Mouse (Mus musculus) MEL (cell line): ENCODE measurements around the gene Ncf1. TPM values are rescaled to one million over a fixed set of nuclear protein-coding genes. Genes with fewer than 3 reads are reported as not detected.

Experiments used
- DNase-seq: peaks from one replicate; pipeline ENCODE4 v3.0.0; 2011; ENCODE audit warnings: low read depth, low spot score
- H3K27ac ChIP-seq: 2 replicates; pipeline ENCODE4 v1.5.1; 2012; ENCODE audit warnings: low read depth, mild to moderate bottlenecking, control low read depth, low read length, moderate library complexity; ENCODE audit not compliant: control insufficient read depth
- H3K27me3 ChIP-seq, 2 experiments: fragments of 150-350 bp in 1 of 2; sonication (generic) in 1 of 2; 2 replicates each; pipeline ENCODE4 v1.6.1; 2012; ENCODE audit warnings: low read length in 2 of 2, mild to moderate bottlenecking in 2 of 2, improper control_type of control experiment in 1 of 2, moderate library complexity in 1 of 2; ENCODE audit not compliant: insufficient read depth in 2 of 2, control insufficient read depth in 1 of 2
- H3K36me3 ChIP-seq, 2 experiments: 2 replicates each; pipeline ENCODE4 v1.6.1; 2012 to 2014; ENCODE audit warnings: low read length in 2 of 2, improper control_type of control experiment in 1 of 2, inconsistent platforms in 1 of 2, mild to moderate bottlenecking in 1 of 2; ENCODE audit not compliant: insufficient read depth in 2 of 2, control insufficient read depth in 1 of 2
- H3K4me1 ChIP-seq, 2 experiments: fragments of 150-350 bp in 1 of 2; sonication (generic) in 1 of 2; 2 replicates each; pipeline ENCODE4 v1.6.1; 2012; ENCODE audit warnings: low read length in 2 of 2, improper control_type of control experiment in 1 of 2, mild to moderate bottlenecking in 1 of 2; ENCODE audit not compliant: insufficient read depth in 2 of 2, control insufficient read depth in 1 of 2
- H3K4me3 ChIP-seq, 2 experiments: fragments of 150-350 bp in 1 of 2; sonication (generic) in 1 of 2; 2 replicates each; pipeline ENCODE4 v1.5.1; 2012; ENCODE audit warnings: low read depth in 2 of 2, low read length in 2 of 2, mild to moderate bottlenecking in 2 of 2, moderate library complexity in 2 of 2, control low read depth in 1 of 2, improper control_type of control experiment in 1 of 2; ENCODE audit not compliant: control insufficient read depth in 1 of 2, insufficient read depth in 1 of 2
- H3K79me2 ChIP-seq: 2 replicates; pipeline ENCODE4 v1.6.1; 2012; ENCODE audit warnings: mild to moderate bottlenecking, low read length, moderate library complexity; ENCODE audit not compliant: control insufficient read depth, poor library complexity, insufficient read depth
- H3K9ac ChIP-seq: 2 replicates; pipeline ENCODE4 v1.6.1; 2012; ENCODE audit warnings: low read depth, mild to moderate bottlenecking, control low read depth, low read length, moderate library complexity; ENCODE audit not compliant: control insufficient read depth, poor library complexity, severe bottlenecking
- H3K9me3 ChIP-seq: fragments of 150-350 bp; sonication (generic); replicated peaks from 2 replicates; pipeline ENCODE4 v1.6.1; 2012; ENCODE audit warnings: mild to moderate bottlenecking, low read length, improper control_type of control experiment, moderate library complexity; ENCODE audit not compliant: insufficient read depth
- BHLHE40 ChIP-seq: IDR thresholded peaks from 2 replicates; pipeline ENCODE4 v1.6.1; 2012; ENCODE audit warnings: low read depth, mild to moderate bottlenecking, inconsistent platforms, low read length, improper control_type of control experiment, borderline replicate concordance
- CTCF ChIP-seq, 3 experiments: IDR thresholded peaks in 2 of 3; conservative IDR thresholded peaks in 1 of 3; 2 replicates each; pipeline ENCODE4 v1.5.1; 2011 to 2012; ENCODE audit warnings: low read length in 3 of 3, low read depth in 2 of 3, mild to moderate bottlenecking in 2 of 3, improper control_type of control experiment in 1 of 3, inconsistent platforms in 1 of 3, mixed read lengths in 1 of 3, moderate library complexity in 1 of 3; ENCODE audit not compliant: control insufficient read depth in 1 of 3, insufficient read depth in 1 of 3, poor library complexity in 1 of 3, severe bottlenecking in 1 of 3
- ETS1 ChIP-seq: IDR thresholded peaks from 2 replicates; pipeline ENCODE4 v1.6.1; 2012; ENCODE audit warnings: low read depth, mild to moderate bottlenecking, inconsistent platforms, low read length, improper control_type of control experiment, moderate library complexity
- GABPA ChIP-seq: IDR thresholded peaks from 2 replicates; pipeline ENCODE4 v1.6.1; 2012; ENCODE audit warnings: low read depth, mild to moderate bottlenecking, inconsistent platforms, low read length, improper control_type of control experiment, moderate library complexity
- GATA1 ChIP-seq: IDR thresholded peaks from 2 replicates; pipeline ENCODE4 v1.6.1; 2011; ENCODE audit warnings: low read depth, low read length, improper control_type of control experiment
- HCFC1 ChIP-seq: IDR thresholded peaks from 2 replicates; pipeline ENCODE4 v1.6.1; 2012; ENCODE audit warnings: low read depth, mild to moderate bottlenecking, inconsistent platforms, low read length, improper control_type of control experiment, moderate library complexity
- JUND ChIP-seq: IDR thresholded peaks from 2 replicates; pipeline ENCODE4 v1.6.1; 2011; ENCODE audit warnings: low read depth, mild to moderate bottlenecking, improper control_type of control experiment, low read length
- MEF2A ChIP-seq: IDR thresholded peaks from 2 replicates; pipeline ENCODE4 v1.6.1; 2014; ENCODE audit warnings: low read depth, mild to moderate bottlenecking, inconsistent platforms, low read length, improper control_type of control experiment; ENCODE audit not compliant: poor library complexity, insufficient replicate concordance, severe bottlenecking; ENCODE audit errors: extremely low read depth
- NRF1 ChIP-seq: IDR thresholded peaks from 2 replicates; pipeline ENCODE4 v1.6.1; 2014; ENCODE audit warnings: low read depth, mild to moderate bottlenecking, inconsistent platforms, low read length, improper control_type of control experiment, moderate library complexity; ENCODE audit not compliant: poor library complexity, insufficient read depth, severe bottlenecking
- RAD21 ChIP-seq: IDR thresholded peaks from 2 replicates; pipeline ENCODE4 v1.6.1; 2011; ENCODE audit warnings: mild to moderate bottlenecking, low read depth, low read length, improper control_type of control experiment
- SIN3A ChIP-seq: IDR thresholded peaks from 2 replicates; pipeline ENCODE4 v1.6.1; 2012; ENCODE audit warnings: low read length, improper control_type of control experiment, inconsistent platforms
- TAL1 ChIP-seq: IDR thresholded peaks from 2 replicates; pipeline ENCODE4 v1.6.1; 2012; ENCODE audit warnings: mild to moderate bottlenecking, inconsistent platforms, low read length, moderate library complexity, mixed read lengths
- TBP ChIP-seq: IDR thresholded peaks from 2 replicates; pipeline ENCODE4 v1.8.0; 2011; ENCODE audit warnings: low read depth, low read length, improper control_type of control experiment
- USF1 ChIP-seq: IDR thresholded peaks from 2 replicates; pipeline ENCODE4 v1.6.1; 2014; ENCODE audit warnings: low read depth, mild to moderate bottlenecking, inconsistent platforms, low read length, improper control_type of control experiment, moderate library complexity
- USF2 ChIP-seq, 2 experiments: IDR thresholded peaks; 2 replicates each; pipeline ENCODE4 v1.6.1; 2011 to 2012; ENCODE audit warnings: improper control_type of control experiment in 2 of 2, low read length in 2 of 2, borderline replicate concordance in 1 of 2, inconsistent platforms in 1 of 2, low read depth in 1 of 2, mild to moderate bottlenecking in 1 of 2; ENCODE audit not compliant: insufficient read depth in 1 of 2
- ZC3H11A ChIP-seq: IDR thresholded peaks from 2 replicates; pipeline ENCODE4 v1.6.1; 2012; ENCODE audit warnings: low read depth, mild to moderate bottlenecking, inconsistent platforms, low read length, improper control_type of control experiment
- ZKSCAN1 ChIP-seq: IDR thresholded peaks from 2 replicates; pipeline ENCODE4 v1.6.1; 2012; ENCODE audit warnings: low read depth, mild to moderate bottlenecking, inconsistent platforms, low read length, improper control_type of control experiment, moderate library complexity
- polyA plus RNA-seq, 2 experiments: library from polyadenylated mRNA; stranded (reverse) in 1 of 2; unstranded in 1 of 2; fragments of >175 nt in 1 of 2; fragments of >200 nt in 1 of 2; gene quantifications; 2 replicates each; pipeline versions ENCODE4 v1.2.1 to v1.2.4; 2012; ENCODE audit warnings: low replicate concordance in 2 of 2, low read depth in 1 of 2; ENCODE audit not compliant: insufficient read length in 2 of 2, insufficient read depth in 1 of 2, missing spikeins in 1 of 2
- total RNA-seq: library from RNA; depleted of rRNA; stranded (reverse); fragments of 300-350 nt; gene quantifications from 2 replicates; pipeline ENCODE4 v1.2.3, GENCODE M21; 2012

Ncf1 gene
- total and polyA plus RNA-seq, 3 experiments, result 0.58 to 3.3 TPM; not detected in 1

DNA sequence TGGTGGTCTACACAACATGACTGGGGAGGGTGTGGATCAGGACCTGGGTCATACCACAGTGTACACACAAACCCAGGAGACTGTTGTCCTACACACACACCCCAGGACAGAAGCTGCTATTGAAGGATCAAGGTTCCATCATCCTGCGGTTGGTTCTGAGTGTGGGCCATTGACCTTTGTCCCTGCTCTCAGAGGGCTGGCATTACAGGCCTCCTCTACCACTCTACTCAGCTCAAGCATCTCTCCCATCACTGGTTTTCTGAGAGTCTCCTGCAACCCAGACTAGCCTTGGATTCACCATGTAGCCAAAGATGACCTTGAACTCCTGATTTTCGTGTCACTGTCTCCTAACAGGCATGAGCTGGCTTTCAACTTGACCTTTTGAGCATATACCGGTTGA, 6.8 kb upstream of the Ncf1 start:
- no peak overlapping the region for H3K4me3 ChIP-seq
- TF ChIP-seq ETS1 (no peak), TBP (no peak), GATA1 (no peak), ZC3H11A (no peak)
- H3K27ac ChIP-seq, result no peak overlapping the region
- H3K4me1 ChIP-seq, result peaks cover 2 to 13% of the 10 kb centered on the region in 2 experiments; a peak in 2 of 4 replicates
- H3K27me3 ChIP-seq, result no peaks in the 10 kb centered on the region
- H3K79me2 ChIP-seq, result no peaks in the 10 kb centered on the region
- no peak for DNase-seq
- H3K9ac ChIP-seq, result no peak overlapping the region
- H3K36me3 ChIP-seq, result peaks cover 2 to 4% of the 10 kb centered on the region in 2 experiments; a peak in 3 of 4 replicates
- H3K9me3 ChIP-seq, result no peaks in the 10 kb centered on the region

GRCm38 (mm10) chr5:134235111-134235510, 5.7 kb upstream of the Ncf1 start:
- Histone ChIP-seq H3K9ac (no peak overlapping the region), H3K4me1 (peaks cover 2 to 14% of the 10 kb centered on the region in 2 experiments; a peak in 2 of 4 replicates), H3K36me3 (peaks cover 2 to 3% of the 10 kb centered on the region in 2 experiments; a peak in 3 of 4 replicates), H3K79me2 (no peaks in the 10 kb centered on the region), H3K27me3 (no peaks in the 10 kb centered on the region), H3K27ac (no peak overlapping the region), H3K9me3 (no peaks in the 10 kb centered on the region), H3K4me3 (no peak overlapping the region)
- no peak for DNase-seq
- TF ChIP-seq JUND (no peak), GABPA (no peak), ZC3H11A (no peak), NRF1 (no peak), SIN3A (no peak), USF2 (IDR thresholded peaks at IDR 0.05; ENCODE audit: borderline replicate concordance in 1 of 2, insufficient read depth in 1 of 2, low read depth in 1 of 2, low read length in 2 of 2) (no peak), USF1 (no peak), ETS1 (no peak), BHLHE40 (no peak), HCFC1 (no peak), TAL1 (no peak), MEF2A (no peak), ZKSCAN1 (no peak), CTCF (IDR thresholded peaks at IDR 0.05 in 2 of 3, conservative IDR thresholded peaks at IDR 0.05 in 1 of 3; ENCODE audit: control insufficient read depth in 1 of 3, insufficient read depth in 1 of 3, low read depth in 2 of 3, low read length in 3 of 3, poor library complexity in 1 of 3, severe bottlenecking in 1 of 3) (no peak), RAD21 (no peak)
